Mouse (Mus musculus) intestine, embryonic 14.5 days (tissue): ENCODE measurements at regions not wholly inside any gene's neighbourhood (a gene's known extent, or its start where the extent isn't known, plus 50 kb on each side); places are given as distances from the start of the nearest gene placed in this dataset.

ENCODE experiments used
- ATAC-seq: fragments of 200-750 bp; cut with Nextera tagmentation; replicated peaks from 2 replicates; pipeline ENCODE4 v1.8.0; 2017; ENCODE audit warnings: low read depth, moderate number of reproducible peaks, moderate TSS enrichment, moderate library complexity; ENCODE audit not compliant: low FRiP score, low TSS enrichment
- DNase-seq: peaks from one replicate; pipeline ENCODE4 v3.0.0-alpha.2; 2018; ENCODE audit warnings: low spot score
- H3K27ac ChIP-seq: fragments of 300-500 bp; sonication (generic); 2 replicates; pipeline ENCODE4 v1.5.1; 2014; ENCODE audit warnings: low read depth, mild to moderate bottlenecking, control low read depth
- H3K27me3 ChIP-seq: fragments of 300-500 bp; sonication (generic); replicated peaks from 2 replicates; pipeline ENCODE4 v1.6.1; 2014; ENCODE audit warnings: low read length, control low read depth; ENCODE audit not compliant: control insufficient read depth, insufficient read depth
- H3K36me3 ChIP-seq: fragments of 300-500 bp; sonication (generic); 2 replicates; pipeline ENCODE4 v1.6.1; 2014; ENCODE audit warnings: low read length, control low read depth; ENCODE audit not compliant: control insufficient read depth, insufficient read depth
- H3K4me1 ChIP-seq: fragments of 300-500 bp; sonication (generic); replicated peaks from 2 replicates; pipeline ENCODE4 v1.6.1; 2014; ENCODE audit warnings: low read length, control low read depth, mixed read lengths; ENCODE audit not compliant: control insufficient read depth, insufficient read depth
- H3K4me2 ChIP-seq: fragments of 300-500 bp; sonication (generic); 2 replicates; pipeline ENCODE4 v1.6.1; 2014; ENCODE audit warnings: low read length
- H3K4me3 ChIP-seq: fragments of 300-500 bp; sonication (generic); 2 replicates; pipeline ENCODE4 v1.5.1; 2014; ENCODE audit warnings: low read depth, low read length, control low read depth, mixed read lengths
- H3K9ac ChIP-seq: fragments of 300-500 bp; sonication (generic); 2 replicates; pipeline ENCODE4 v1.6.1; 2014; ENCODE audit warnings: mild to moderate bottlenecking, low read length
- H3K9me3 ChIP-seq: fragments of 300-500 bp; sonication (generic); 2 replicates; pipeline ENCODE4 v1.6.1; 2016; ENCODE audit warnings: low read length, control low read depth; ENCODE audit not compliant: control insufficient read depth
- WGBS: fragments of 180-500 bp; shearing (Covaris S2); extraction: QIAGEN DNeasy Blood & Tissue Kit; methylation state at CpG from one replicate; pipeline ENCODE4 v1.1.7; 2014; 5-methylcytosine and 5-hydroxymethylcytosine counted together

- Histone ChIP-seq H3K27me3 (no peaks in the 10 kb centered on the region), H3K9ac (no peak overlapping the region), H3K4me2 (no peak overlapping the region), H3K9me3 (no peaks in the 10 kb centered on the region), H3K4me1 (peaks cover 19% of the 10 kb centered on the region), H3K36me3 (no peaks in the 10 kb centered on the region), H3K27ac (peak overlapping the region; percentile 43; the same call in 1 of the 2 replicates), H3K4me3 (no peak overlapping the region)
- 17% methylated on average over 3 of the region's 3 CpGs for WGBS
- ATAC-seq, result peak; percentile 43; the same call in 1 of the 2 replicates
- DNase-seq, result no peak
Observed at GRCm38 (mm10) chr1:61298064-61298463, 320.3 kb downstream of the Icos start.

DNA sequence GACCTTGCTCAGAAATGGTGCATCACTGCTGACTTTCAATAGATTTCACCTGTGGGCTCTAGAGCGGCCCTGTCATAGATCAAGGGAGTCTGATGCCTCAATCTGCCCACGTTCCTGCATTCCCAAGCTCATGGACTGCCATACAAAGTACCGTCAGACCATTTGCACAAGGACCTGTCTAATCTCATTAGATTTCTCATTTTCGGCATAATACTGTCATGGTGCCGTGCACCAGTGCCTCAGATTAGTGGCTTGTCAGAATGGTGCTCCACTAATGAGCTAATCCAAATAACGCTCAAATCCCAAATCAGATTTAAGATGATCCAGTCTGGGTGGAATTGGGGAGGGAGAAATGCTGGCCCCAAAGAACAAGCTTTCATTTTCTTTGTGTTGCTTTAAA is 321.1 kb downstream of the Icos start:
- Histone ChIP-seq H3K4me1 (peaks cover 19% of the 10 kb centered on the region), H3K9me3 (no peaks in the 10 kb centered on the region), H3K36me3 (no peaks in the 10 kb centered on the region), H3K4me3 (no peak overlapping the region), H3K27ac (peak overlapping the region; percentile 43; the same call in 1 of the 2 replicates), H3K9ac (no peak overlapping the region), H3K4me2 (no peak overlapping the region), H3K27me3 (no peaks in the 10 kb centered on the region)
- DNase-seq (no peak), ATAC-seq (no peak)
- 67% methylated on average over 6 of the region's 6 CpGs for WGBS

GRCm38 (mm10) chr1:61300491-61300890 is 322.8 kb downstream of the Icos start:
- DNase-seq (no peak), ATAC-seq (no peak)
- Histone ChIP-seq H3K27ac (no peak overlapping the region), H3K9me3 (no peaks in the 10 kb centered on the region), H3K27me3 (no peaks in the 10 kb centered on the region), H3K4me2 (no peak overlapping the region), H3K36me3 (no peaks in the 10 kb centered on the region), H3K4me1 (peaks cover 19% of the 10 kb centered on the region), H3K4me3 (no peak overlapping the region), H3K9ac (no peak overlapping the region)
- 60% methylated on average over 4 of the region's 4 CpGs for WGBS

GRCm38 (mm10) chr1:61301041-61302030 is 323.6 kb downstream of the Icos start:
- no peaks in the 10 kb centered on the region for H3K36me3 ChIP-seq
- H3K4me2 ChIP-seq, result no peak overlapping the region
- H3K4me1 ChIP-seq, result peaks cover 19% of the 10 kb centered on the region
- no peak overlapping the region for H3K4me3 ChIP-seq
- ATAC-seq (no peak), DNase-seq (no peak)
- H3K9ac ChIP-seq, result no peak overlapping the region
- no peaks in the 10 kb centered on the region for H3K27me3 ChIP-seq
- no peaks in the 10 kb centered on the region for H3K9me3 ChIP-seq
- WGBS, result 56% methylated on average over 24 of the region's 24 CpGs
- no peak overlapping the region for H3K27ac ChIP-seq

DNA sequence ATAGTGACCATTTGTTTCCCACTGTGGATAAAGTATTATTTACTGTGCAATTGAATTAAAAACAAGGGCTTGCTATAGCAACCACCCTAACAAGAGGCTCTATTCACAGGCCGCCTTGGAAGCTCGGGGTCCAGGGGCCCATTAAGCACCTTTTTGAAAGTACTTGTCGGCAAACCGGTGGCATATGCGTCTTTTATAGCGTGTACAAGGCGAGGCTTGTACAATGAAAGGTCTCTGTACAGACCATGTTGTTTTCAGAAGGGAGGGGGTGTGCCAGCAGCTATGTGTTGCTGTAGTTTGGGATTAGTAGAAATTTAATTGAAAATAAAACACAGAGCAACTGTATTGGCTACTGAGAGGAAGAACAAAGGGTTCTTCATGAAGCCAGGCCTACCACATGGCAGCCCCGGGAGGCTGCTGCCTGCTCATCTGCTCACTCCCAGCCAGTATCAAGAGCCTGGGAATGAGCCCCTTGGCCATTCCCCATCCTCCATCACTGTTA is 324.9 kb downstream of the Icos start:
- no peak overlapping the region for H3K27ac ChIP-seq
- DNase-seq (no peak), ATAC-seq (0 out of 2 replicates have a peak, but pooled peaks have one; percentile 43)
- no peak overlapping the region for H3K4me2 ChIP-seq
- H3K36me3 ChIP-seq, result no peaks in the 10 kb centered on the region
- H3K27me3 ChIP-seq, result no peaks in the 10 kb centered on the region
- 79% methylated on average over 8 of the region's 8 CpGs for WGBS
- no peaks in the 10 kb centered on the region for H3K9me3 ChIP-seq
- no peak overlapping the region for H3K9ac ChIP-seq
- no peak overlapping the region for H3K4me3 ChIP-seq
- H3K4me1 ChIP-seq, result peaks cover 19% of the 10 kb centered on the region

GRCm38 (mm10) chr1:61306296-61306695 is 328.6 kb downstream of the Icos start:
- no peak for ATAC-seq
- no peak overlapping the region for H3K4me3 ChIP-seq

DNA sequence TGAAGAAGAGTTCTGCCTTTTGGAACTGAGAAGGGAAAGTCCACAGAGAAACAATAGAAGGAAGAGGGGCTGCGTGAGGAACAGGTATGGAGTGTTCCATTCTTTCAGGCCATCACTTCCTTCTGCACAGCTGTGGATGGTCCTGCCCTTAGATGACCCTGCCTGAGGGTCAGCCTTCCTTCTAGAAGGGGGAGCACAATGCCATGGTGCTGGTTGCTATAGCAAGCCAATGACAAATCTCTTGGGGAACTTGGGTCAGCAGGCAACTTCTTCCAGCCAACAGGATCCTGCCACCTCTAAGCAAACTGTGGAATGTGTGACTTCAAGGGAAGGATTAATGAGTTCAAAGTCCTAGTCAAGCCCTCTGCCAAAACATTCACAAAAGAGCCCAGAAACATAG is 329.1 kb upstream of the Pard3b start:
- Histone ChIP-seq H3K9ac (no peak overlapping the region), H3K27ac (no peak overlapping the region), H3K27me3 (no peaks in the 10 kb centered on the region), H3K9me3 (no peaks in the 10 kb centered on the region), H3K4me2 (no peak overlapping the region), H3K4me1 (no peaks in the 10 kb centered on the region), H3K4me3 (no peak overlapping the region), H3K36me3 (no peaks in the 10 kb centered on the region)
- no peak for DNase-seq
- ATAC-seq, result no peak
- WGBS, result 76% methylated on average over 1 of the region's 1 CpGs

More at GRCm38 (mm10) chr1:61306296-61306695, 328.6 kb downstream of the Icos start:
- no peak overlapping the region for H3K27ac ChIP-seq
- whole genome bisulfite sequencing, result 79% methylated on average over 8 of the region's 8 CpGs
- H3K4me2 ChIP-seq, result no peak overlapping the region
- no peak for DNase-seq
- no peaks in the 10 kb centered on the region for H3K27me3 ChIP-seq
- no peaks in the 10 kb centered on the region for H3K36me3 ChIP-seq
- no peak overlapping the region for H3K9ac ChIP-seq
- no peaks in the 10 kb centered on the region for H3K9me3 ChIP-seq
- 0 out of 2 replicates have a peak, but pooled peaks cover 2% of the 10 kb centered on the region for H3K4me1 ChIP-seq

DNA sequence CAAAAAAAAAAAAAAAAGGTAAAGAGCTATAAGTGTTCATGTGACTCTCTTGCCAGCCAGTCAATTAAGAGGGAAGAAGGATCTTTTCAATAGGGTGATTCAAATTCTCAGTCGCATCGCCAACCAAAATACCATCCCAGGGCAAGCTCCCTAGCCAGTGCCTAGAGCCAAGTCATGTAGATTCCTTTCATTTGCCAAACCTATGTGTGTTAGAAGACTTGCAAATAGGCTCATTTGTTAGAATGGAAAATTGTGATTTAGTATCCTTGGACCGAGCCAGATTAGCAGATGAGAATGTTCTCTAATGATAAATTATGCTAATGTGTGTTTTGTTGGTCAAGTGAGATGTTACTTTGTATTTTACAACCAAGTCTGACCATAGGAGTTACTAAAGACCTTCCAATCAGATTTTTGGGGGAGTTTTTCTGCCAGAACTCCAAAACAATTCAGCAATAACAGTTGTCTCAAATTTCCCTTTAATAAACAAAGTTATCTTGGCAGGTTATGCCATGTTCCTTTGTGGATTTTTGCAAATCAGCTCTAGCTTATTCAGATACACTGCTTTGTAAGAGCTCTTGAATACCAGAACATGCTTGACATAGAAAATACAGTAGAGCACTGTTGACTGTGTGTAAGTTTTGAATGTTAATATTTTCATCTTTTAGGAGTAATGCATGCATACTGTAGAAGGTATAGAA is 328.4 kb upstream of the Pard3b start:
- Histone ChIP-seq H3K9me3 (no peaks in the 10 kb centered on the region), H3K27ac (no peak overlapping the region), H3K4me2 (no peak overlapping the region), H3K9ac (no peak overlapping the region), H3K27me3 (no peaks in the 10 kb centered on the region), H3K36me3 (no peaks in the 10 kb centered on the region), H3K4me1 (no peaks in the 10 kb centered on the region), H3K4me3 (no peak overlapping the region)
- no peak for DNase-seq
- ATAC-seq, result no peak
- WGBS, result 92% methylated on average over 3 of the region's 3 CpGs
